9 mouse cellular contexts compared by ENCODE assay signal in the genomic region with DNA sequence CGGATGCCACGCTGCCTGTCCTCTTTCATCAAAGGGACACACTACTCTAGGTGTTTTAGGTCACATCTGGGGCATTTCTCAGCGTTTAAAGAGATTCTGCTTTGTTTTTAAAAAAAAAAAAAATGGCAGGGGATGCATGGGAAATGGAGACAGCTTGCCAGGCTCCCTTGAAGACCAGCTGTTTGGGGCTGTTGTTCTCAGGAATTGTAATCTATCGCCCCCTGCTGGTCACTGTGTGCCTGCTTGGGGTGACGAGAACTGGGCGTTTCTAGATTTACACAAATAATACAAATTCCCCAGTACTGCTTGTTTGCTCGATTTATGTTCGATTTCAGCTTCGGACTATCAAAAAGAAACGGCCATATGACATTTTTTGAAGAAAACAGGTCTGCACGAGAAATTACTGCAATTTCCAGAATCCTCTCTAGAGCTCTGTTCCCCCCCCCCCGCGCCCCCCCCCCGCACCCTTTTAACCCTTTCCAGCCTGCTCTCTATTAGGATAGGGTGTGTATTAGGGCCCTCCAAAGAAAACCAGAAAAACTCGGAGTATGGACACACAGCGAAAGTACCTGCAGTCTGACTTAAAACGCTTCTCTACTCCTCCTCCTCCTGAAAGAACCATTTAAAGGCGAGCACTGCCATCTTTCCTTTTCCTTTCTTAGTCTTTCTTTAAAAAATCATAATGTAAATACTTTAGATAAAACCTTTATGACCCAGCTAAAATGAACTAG. TPM values are rescaled to one million over a fixed set of nuclear protein-coding genes. Genes with fewer than 3 reads are reported as not detected.
DNase-seq lines count a peak whose midpoint lies in the region; ATAC-seq lines count a peak whose summit lies in the region.
"Had no signal": no experiment of that assay in that cellular context is flagged by ENCODE, and none has a peak within 500 bp of the region (broad histone marks: within the 10 kb centered on the region; RNA-seq: fewer than 3 reads in every experiment).

No protein-coding gene starts in this region.

- peak; percentile 28 for DNase-seq in MEL-GATA-1-ER (ENCODE audit: extremely low read depth, low read depth)
- DNase-seq in brain, adult 2 months (ENCODE audit: low read depth, low spot score), result peak; percentile 94
- peak; percentile 92 for DNase-seq in forebrain, embryonic 11.5 days (ENCODE audit: low spot score)
- DNase-seq in left cerebral cortex, adult 18-20 months (ENCODE audit: low spot score in 2 of 2), result peak; percentile 82 to 88
- DNase-seq in midbrain, embryonic 11.5 days (ENCODE audit: low spot score, missing footprints), result peak; percentile 96
- peak; percentile 91 for DNase-seq in right cerebral cortex, postnatal 4 days

- no peak; the same call in 1 of the 2 replicates for ATAC-seq in forebrain, embryonic 11.5 days (replicated peaks; ENCODE audit: low FRiP score)
- no peak for ATAC-seq in hindbrain, embryonic 12.5 days (ENCODE audit: low FRiP score)
- peak; percentile 66; the same call in 1 of the 2 replicates for ATAC-seq in midbrain, embryonic 11.5 days (ENCODE audit: low FRiP score)
- no peak for ATAC-seq in monocyte, adult 5-6 weeks (replicated peaks; ENCODE audit: insufficient number of reproducible peaks, low FRiP score, low TSS enrichment, poor library complexity, severe bottlenecking)

- no peak overlapping the region for H3K4me2 ChIP-seq in forebrain, embryonic 11.5 days (ENCODE audit: low read depth, low read length, severe bottlenecking)
- peak overlapping the region; percentile 55 for H3K4me2 ChIP-seq in hindbrain, embryonic 12.5 days (replicated peaks)
- no peak overlapping the region for H3K4me2 ChIP-seq in midbrain, embryonic 11.5 days

- WGBS in forebrain, embryonic 11.5 days, result 7% methylated on average over 16 of the region's 18 CpGs
- 6% methylated on average over 17 of the region's 18 CpGs for WGBS in hindbrain, embryonic 12.5 days
- 7% methylated on average over 17 of the region's 18 CpGs for WGBS in midbrain, embryonic 11.5 days

- peaks cover 15% of the 10 kb centered on the region for H3K4me1 ChIP-seq in forebrain, embryonic 11.5 days (replicated peaks; ENCODE audit: control insufficient read depth, insufficient read depth, low read length)
- peaks cover 19% of the 10 kb centered on the region; the same call in 1 of the 2 replicates for H3K4me1 ChIP-seq in hindbrain, embryonic 12.5 days
- H3K4me1 ChIP-seq in midbrain, embryonic 11.5 days (ENCODE audit: control insufficient read depth, insufficient read depth, low read length), result peaks cover 18% of the 10 kb centered on the region

- H3K9me3 ChIP-seq in forebrain, embryonic 11.5 days (ENCODE audit: control insufficient read depth, low read length), result no peaks in the 10 kb centered on the region
- no peaks in the 10 kb centered on the region for H3K9me3 ChIP-seq in hindbrain, embryonic 12.5 days (replicated peaks)
- H3K9me3 ChIP-seq in midbrain, embryonic 11.5 days (ENCODE audit: control insufficient read depth, low read length), result no peaks in the 10 kb centered on the region

- H3K27ac ChIP-seq in forebrain, embryonic 11.5 days (ENCODE audit: low read depth, low read length), result no peak overlapping the region
- H3K27ac ChIP-seq in hindbrain, embryonic 12.5 days, result 0 out of 2 replicates have a peak overlapping the region, but pooled peaks have one; percentile 12
- no peak overlapping the region for H3K27ac ChIP-seq in midbrain, embryonic 11.5 days (ENCODE audit: low read depth, low read length)

- H3K9ac ChIP-seq in forebrain, embryonic 11.5 days (ENCODE audit: low read length), result no peak overlapping the region
- H3K9ac ChIP-seq in hindbrain, embryonic 12.5 days, result no peak overlapping the region
- H3K9ac ChIP-seq in midbrain, embryonic 11.5 days (ENCODE audit: low read length), result no peak overlapping the region

- H3K36me3 ChIP-seq in forebrain, embryonic 11.5 days (ENCODE audit: control insufficient read depth, insufficient read depth, low read length), result no peaks in the 10 kb centered on the region
- H3K36me3 ChIP-seq in hindbrain, embryonic 12.5 days, result no peaks in the 10 kb centered on the region
- H3K36me3 ChIP-seq in midbrain, embryonic 11.5 days (ENCODE audit: control insufficient read depth, insufficient read depth, low read length), result no peaks in the 10 kb centered on the region

- peaks cover 45% of the 10 kb centered on the region for H3K27me3 ChIP-seq in forebrain, embryonic 11.5 days (ENCODE audit: control insufficient read depth, insufficient read depth, low read length)
- peaks cover 48% of the 10 kb centered on the region for H3K27me3 ChIP-seq in hindbrain, embryonic 12.5 days
- H3K27me3 ChIP-seq in midbrain, embryonic 11.5 days (ENCODE audit: control insufficient read depth, insufficient read depth, low read length), result peaks cover 47% of the 10 kb centered on the region

- no peak overlapping the region for H3K4me3 ChIP-seq in forebrain, embryonic 11.5 days (ENCODE audit: low read depth, low read length)
- H3K4me3 ChIP-seq in hindbrain, embryonic 12.5 days, result peak overlapping the region; percentile 10
- no peak overlapping the region for H3K4me3 ChIP-seq in midbrain, embryonic 11.5 days (ENCODE audit: low read depth, low read length)

RNA-seq across cellular contexts. Expression of gene Gad1, which starts 5.4 kb away (rescaled TPM):
- polyA plus RNA-seq in forebrain, embryonic 11.5 days (2014; fragmentation: Nextera tagmentation; extraction: Ambion mirVana), result 14.2 and 17.2 TPM in 2 replicates
- polyA plus RNA-seq in hindbrain, embryonic 12.5 days (2016; fragmentation: Nextera tagmentation; extraction: Ambion mirVana), result 24.4 and 24.9 TPM in 2 replicates
- total RNA-seq in left cerebral cortex, adult 18-20 months (2021), result 100 to 1,000 TPM; 368 to 442 TPM
- 12.8 and 14.5 TPM in 2 replicates for polyA plus RNA-seq in midbrain, embryonic 11.5 days (2014; fragmentation: Nextera tagmentation; extraction: Ambion mirVana)
- 0.38 to 1.6 TPM in 2 of 3 replicates, not detected in the other for total RNA-seq in monocyte, adult 5-6 weeks (2017)

RNA-seq across cellular contexts. Expression of gene Erich2, which starts 49.7 kb away (rescaled TPM):
- polyA plus RNA-seq in forebrain, embryonic 11.5 days (2014; fragmentation: Nextera tagmentation; extraction: Ambion mirVana), result 0.79 and 0.80 TPM in 2 replicates
- 2.6 and 3.4 TPM in 2 replicates for polyA plus RNA-seq in hindbrain, embryonic 12.5 days (2016; fragmentation: Nextera tagmentation; extraction: Ambion mirVana)
- under 1 TPM; 0.61 to 0.91 TPM for total RNA-seq in left cerebral cortex, adult 18-20 months (2021)
- polyA plus RNA-seq in midbrain, embryonic 11.5 days (2014; fragmentation: Nextera tagmentation; extraction: Ambion mirVana), result 2.7 and 3.0 TPM in 2 replicates
- total RNA-seq in monocyte, adult 5-6 weeks (2017), result not detected in 3 replicates
- polyA plus RNA-seq: liver, embryonic 16.5 days had no signal

Comparison
In these comparisons a context has a peak if more than half of its experiments do, and no peak if none do; other contexts are left out.
1. DNase-seq: peak in every context shown above with its lines; median percentile 96 in midbrain, embryonic 11.5 days; 94 in brain, adult 2 months; 92 in forebrain, embryonic 11.5 days; 91 in right cerebral cortex, postnatal 4 days; 85 in left cerebral cortex, adult 18-20 months; 28 in MEL-GATA-1-ER.